Mouse (Mus musculus) spleen, adult 2 months (tissue): ENCODE data around the gene Serinc5.

Source experiments
- CTCF ChIP-seq: fragments of 200-500 bp; IDR thresholded peaks from 2 replicates; pipeline ENCODE4 v1.5.1; 2011; ENCODE audit warnings: mild to moderate bottlenecking, inconsistent platforms; ENCODE audit not compliant: insufficient read depth, insufficient read length, insufficient replicate concordance; ENCODE audit errors: extremely low read depth
- POLR2A ChIP-seq: fragments of 200-500 bp; IDR thresholded peaks from 2 replicates; pipeline ENCODE4 v1.6.1; 2011; ENCODE audit warnings: low read depth, low read length, inconsistent platforms

GRCm38 (mm10) chr13:92665008-92665407, 54.1 kb downstream of the Serinc5 start:
- TF ChIP-seq POLR2A (no peak), CTCF (no peak)
